Mouse (Mus musculus): ENCODE measurements around the gene Pop7. TPM values are rescaled to one million over a fixed set of nuclear protein-coding genes. Genes with fewer than 3 reads are reported as not detected.

Pop7 gene
- polyA plus RNA-seq, 1 experiment from 2014 or later, result 80.5 TPM

DNA sequence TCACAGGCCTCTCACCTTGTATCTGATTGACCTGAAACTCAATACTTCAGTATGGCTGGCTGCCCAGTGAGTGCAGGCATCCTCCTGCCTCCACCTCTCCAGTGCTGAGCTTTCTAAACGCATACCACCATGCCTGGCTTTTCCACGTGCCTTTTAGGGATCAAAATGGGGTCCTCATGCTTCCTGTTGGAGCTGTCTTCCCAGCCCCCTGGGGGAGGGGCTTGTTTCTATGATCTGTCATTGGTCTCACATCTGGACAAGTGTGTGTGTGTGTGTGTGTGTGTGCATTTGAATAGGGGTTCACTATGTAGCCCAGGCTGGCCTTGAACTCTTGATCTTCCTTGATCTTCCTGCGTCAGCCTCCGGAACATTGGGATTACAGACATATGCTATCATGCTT is 35.1 kb upstream of the Pop7 start:
- peaks cover 3% of the 10 kb centered on the region; the same call in 1 of the 2 replicates for H3K4me1 ChIP-seq (ENCODE audit: control insufficient read depth, insufficient read depth, low read length)
- no peak overlapping the region for H3K4me3 ChIP-seq (ENCODE audit: low read depth, low read length)
- no peak overlapping the region for H3K4me2 ChIP-seq (ENCODE audit: low read length)
- no peaks in the 10 kb centered on the region for H3K9me3 ChIP-seq (replicated peaks; ENCODE audit: control insufficient read depth, low read length, poor library complexity, severe bottlenecking)
- H3K9ac ChIP-seq (ENCODE audit: low read depth, low read length), result no peak overlapping the region
- H3K36me3 ChIP-seq (ENCODE audit: control insufficient read depth, insufficient read depth, low read length), result no peaks in the 10 kb centered on the region
- ATAC-seq, result no peak
- H3K27ac ChIP-seq (ENCODE audit: low read length), result no peak overlapping the region
- 58% methylated on average over 4 of the region's 4 CpGs for WGBS
- no peaks in the 10 kb centered on the region for H3K27me3 ChIP-seq (ENCODE audit: control insufficient read depth, insufficient read depth, low read depth, low read length)

DNA sequence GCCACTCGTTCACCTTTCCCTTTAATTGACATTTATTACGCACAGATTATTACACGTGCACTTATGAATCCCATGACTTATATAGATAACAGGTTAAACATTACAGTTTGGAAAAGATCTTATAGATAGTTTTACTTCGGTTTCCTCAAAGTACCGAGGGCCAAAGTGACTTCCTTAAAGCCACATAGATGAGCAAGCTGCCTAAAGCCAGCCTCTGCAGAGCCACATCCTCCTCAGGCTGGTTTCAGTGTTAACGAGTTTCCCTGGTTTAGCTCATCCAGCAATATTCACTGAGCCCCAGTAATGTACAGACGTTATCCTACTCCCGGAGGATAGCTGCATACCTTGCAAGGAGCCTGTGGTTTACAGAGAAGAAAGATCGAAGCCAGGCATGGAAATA is 33.0 kb upstream of the Pop7 start:
- Histone ChIP-seq H3K4me2 (ENCODE audit: low read length) (no peak overlapping the region), H3K27me3 (ENCODE audit: control insufficient read depth, insufficient read depth, low read depth, low read length) (no peaks in the 10 kb centered on the region), H3K4me1 (ENCODE audit: control insufficient read depth, insufficient read depth, low read length) (peaks cover 4% of the 10 kb centered on the region), H3K4me3 (ENCODE audit: low read depth, low read length) (no peak overlapping the region), H3K27ac (ENCODE audit: low read length) (no peak overlapping the region), H3K9me3 (replicated peaks; ENCODE audit: control insufficient read depth, low read length, poor library complexity, severe bottlenecking) (no peaks in the 10 kb centered on the region), H3K9ac (ENCODE audit: low read depth, low read length) (no peak overlapping the region), H3K36me3 (ENCODE audit: control insufficient read depth, insufficient read depth, low read length) (no peaks in the 10 kb centered on the region)
- no peak for ATAC-seq
- WGBS, result 81% methylated on average over 9 of the region's 9 CpGs

- H3K9ac ChIP-seq (ENCODE audit: low read depth, low read length), result no peak overlapping the region
- no peak overlapping the region for H3K27ac ChIP-seq (ENCODE audit: low read length)
- 97% methylated on average over 3 of the region's 3 CpGs for WGBS
- no peaks in the 10 kb centered on the region for H3K27me3 ChIP-seq (ENCODE audit: control insufficient read depth, insufficient read depth, low read depth, low read length)
- H3K36me3 ChIP-seq (ENCODE audit: control insufficient read depth, insufficient read depth, low read length), result peaks cover 5% of the 10 kb centered on the region
- ATAC-seq, result no peak
- H3K4me1 ChIP-seq (ENCODE audit: control insufficient read depth, insufficient read depth, low read length), result peaks cover 9% of the 10 kb centered on the region
- H3K9me3 ChIP-seq (replicated peaks; ENCODE audit: control insufficient read depth, low read length, poor library complexity, severe bottlenecking), result no peaks in the 10 kb centered on the region
- H3K4me3 ChIP-seq (ENCODE audit: low read depth, low read length), result no peak overlapping the region
- H3K4me2 ChIP-seq (ENCODE audit: low read length), result no peak overlapping the region
Measured at GRCm38 (mm10) chr5:137534762-137535161, 32.4 kb upstream of the Pop7 start.

DNA sequence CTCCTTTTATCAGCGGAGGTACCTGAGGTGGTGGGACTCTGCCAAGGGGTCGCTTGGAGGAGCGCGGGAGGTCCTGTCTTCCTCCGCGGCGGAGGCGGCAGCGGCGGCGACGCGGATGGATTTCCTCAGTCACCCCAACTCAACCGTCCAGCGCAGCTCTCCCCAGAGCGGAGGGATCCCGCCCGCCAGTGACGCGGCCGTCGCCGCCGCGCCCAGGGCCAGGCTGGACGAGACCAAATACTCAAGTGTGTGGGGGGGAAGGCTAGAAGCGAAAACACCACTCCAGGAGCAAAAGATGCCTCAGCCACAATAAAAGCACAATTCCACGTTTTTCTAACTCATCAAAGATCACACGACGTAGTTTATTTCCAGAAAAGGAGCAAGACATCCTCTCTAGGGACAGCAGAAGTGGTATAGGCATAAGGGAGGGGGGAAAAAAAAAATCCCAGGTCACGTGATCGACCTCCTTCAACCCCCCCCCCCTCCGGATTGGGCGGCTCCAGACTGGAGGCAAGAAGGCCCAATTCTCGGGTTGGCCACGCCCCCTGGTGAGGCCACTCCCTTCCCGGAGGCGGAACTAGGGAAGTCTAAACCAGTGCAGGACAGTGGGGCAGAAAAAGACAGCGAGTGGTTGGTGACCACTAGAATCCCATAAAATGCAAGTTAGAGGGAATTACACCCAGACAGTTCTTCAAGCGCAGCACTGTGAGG is 31.0 kb upstream of the Pop7 start, which contains the start of the genes Epo and Gnb2:
TSS of gene Epo (minus strand) at position 126 of the 711 bp plus-strand sequence.
TSS of gene Gnb2 (minus strand) at position 394 of the 711 bp plus-strand sequence.
- no peaks in the 10 kb centered on the region for H3K9me3 ChIP-seq (replicated peaks; ENCODE audit: control insufficient read depth, low read length, poor library complexity, severe bottlenecking)
- under 1% methylated on average over 35 of the region's 40 CpGs for WGBS
- peak; percentile 57 for ATAC-seq
- H3K4me2 ChIP-seq (ENCODE audit: low read length), result peak within 1 kb of the TSS; percentile 90
- peak within 1 kb of the TSS; percentile 96 for H3K4me3 ChIP-seq (ENCODE audit: low read depth, low read length)
- H3K4me1 ChIP-seq (ENCODE audit: control insufficient read depth, insufficient read depth, low read length), result peaks cover 17% of the 10 kb centered on the region
- peaks cover 18% of the 10 kb centered on the region for H3K36me3 ChIP-seq (ENCODE audit: control insufficient read depth, insufficient read depth, low read length)
- H3K9ac ChIP-seq (ENCODE audit: low read depth, low read length), result peak within 1 kb of the TSS; percentile 100
- H3K27me3 ChIP-seq (ENCODE audit: control insufficient read depth, insufficient read depth, low read depth, low read length), result no peaks in the 10 kb centered on the region
- peak within 1 kb of the TSS; percentile 99 for H3K27ac ChIP-seq (ENCODE audit: low read length)

GRCm38 (mm10) chr5:137532808-137533116 is 30.4 kb upstream of the Pop7 start:
- ATAC-seq, result no peak
- Histone ChIP-seq H3K4me1 (ENCODE audit: control insufficient read depth, insufficient read depth, low read length) (peaks cover 17% of the 10 kb centered on the region), H3K9me3 (replicated peaks; ENCODE audit: control insufficient read depth, low read length, poor library complexity, severe bottlenecking) (no peaks in the 10 kb centered on the region), H3K4me2 (ENCODE audit: low read length) (peak overlapping the region; percentile 90), H3K9ac (ENCODE audit: low read depth, low read length) (peak overlapping the region; percentile 100), H3K4me3 (ENCODE audit: low read depth, low read length) (peak overlapping the region; percentile 96), H3K27me3 (ENCODE audit: control insufficient read depth, insufficient read depth, low read depth, low read length) (no peaks in the 10 kb centered on the region), H3K27ac (ENCODE audit: low read length) (peak overlapping the region; percentile 99), H3K36me3 (ENCODE audit: control insufficient read depth, insufficient read depth, low read length) (peaks cover 23% of the 10 kb centered on the region)
- WGBS, result 1% methylated on average over 9 of the region's 12 CpGs

GRCm38 (mm10) chr5:137532131-137532807 is 30.0 kb upstream of the Pop7 start:
- H3K4me3 ChIP-seq (ENCODE audit: low read depth, low read length), result peak overlapping the region; percentile 96
- peaks cover 26% of the 10 kb centered on the region for H3K36me3 ChIP-seq (ENCODE audit: control insufficient read depth, insufficient read depth, low read length)
- no peaks in the 10 kb centered on the region for H3K9me3 ChIP-seq (replicated peaks; ENCODE audit: control insufficient read depth, low read length, poor library complexity, severe bottlenecking)
- H3K27ac ChIP-seq (ENCODE audit: low read length), result peak overlapping the region; percentile 99
- WGBS, result under 1% methylated on average over 19 of the region's 19 CpGs
- ATAC-seq, result no peak
- peaks cover 20% of the 10 kb centered on the region for H3K4me1 ChIP-seq (ENCODE audit: control insufficient read depth, insufficient read depth, low read length)
- peak overlapping the region; percentile 100 for H3K9ac ChIP-seq (ENCODE audit: low read depth, low read length)
- H3K4me2 ChIP-seq (ENCODE audit: low read length), result peak overlapping the region; percentile 90
- H3K27me3 ChIP-seq (ENCODE audit: control insufficient read depth, insufficient read depth, low read depth, low read length), result no peaks in the 10 kb centered on the region

GRCm38 (mm10) chr5:137531414-137532130 is 29.3 kb upstream of the Pop7 start:
- H3K27me3 ChIP-seq (ENCODE audit: control insufficient read depth, insufficient read depth, low read depth, low read length), result no peaks in the 10 kb centered on the region
- WGBS, result under 1% methylated on average over 50 of the region's 51 CpGs
- peak overlapping the region; percentile 96 for H3K4me3 ChIP-seq (ENCODE audit: low read depth, low read length)
- H3K4me1 ChIP-seq (ENCODE audit: control insufficient read depth, insufficient read depth, low read length), result peaks cover 21% of the 10 kb centered on the region
- H3K9ac ChIP-seq (ENCODE audit: low read depth, low read length), result peak overlapping the region; percentile 100
- H3K9me3 ChIP-seq (replicated peaks; ENCODE audit: control insufficient read depth, low read length, poor library complexity, severe bottlenecking), result no peaks in the 10 kb centered on the region
- H3K4me2 ChIP-seq (ENCODE audit: low read length), result peak overlapping the region; percentile 90
- peak overlapping the region; percentile 99 for H3K27ac ChIP-seq (ENCODE audit: low read length)
- peaks cover 27% of the 10 kb centered on the region for H3K36me3 ChIP-seq (ENCODE audit: control insufficient read depth, insufficient read depth, low read length)
- ATAC-seq, result no peak; the same call in none of the 2 replicates

GRCm38 (mm10) chr5:137530588-137531413 is 28.5 kb upstream of the Pop7 start:
- peaks cover 21% of the 10 kb centered on the region for H3K4me1 ChIP-seq (ENCODE audit: control insufficient read depth, insufficient read depth, low read length)
- H3K27ac ChIP-seq (ENCODE audit: low read length), result peak overlapping the region; percentile 99
- no peaks in the 10 kb centered on the region for H3K9me3 ChIP-seq (replicated peaks; ENCODE audit: control insufficient read depth, low read length, poor library complexity, severe bottlenecking)
- peak overlapping the region; percentile 96 for H3K4me3 ChIP-seq (ENCODE audit: low read depth, low read length)
- under 1% methylated on average over 40 of the region's 46 CpGs for WGBS
- peak overlapping the region; percentile 100 for H3K9ac ChIP-seq (ENCODE audit: low read depth, low read length)
- no peaks in the 10 kb centered on the region for H3K27me3 ChIP-seq (ENCODE audit: control insufficient read depth, insufficient read depth, low read depth, low read length)
- H3K4me2 ChIP-seq (ENCODE audit: low read length), result peak overlapping the region; percentile 90
- peak; percentile 57 for ATAC-seq
- H3K36me3 ChIP-seq (ENCODE audit: control insufficient read depth, insufficient read depth, low read length), result peaks cover 27% of the 10 kb centered on the region

Data from midbrain, embryonic 16.5 days (tissue).